Mouse (Mus musculus) left cerebral cortex, postnatal 36 days (tissue): ENCODE data around the gene Mki67. TPM values are rescaled to one million over a fixed set of nuclear protein-coding genes. Genes with fewer than 3 reads are reported as not detected.
"Not testable (repeated sequence)": the region's sequence is repeated elsewhere in the genome, so short reads cannot be mapped to it uniquely, and the experiment has no call there.

Source experiments
- DNase-seq, 2 experiments: peaks; one replicate each; pipeline ENCODE4 v3.0.0; 2021 to 2022; ENCODE audit warnings: low spot score in 2 of 2, mixed read lengths in 1 of 2
- intact Hi-C: fragments of 180-260 bp; cut with DNase I; formaldehyde crosslinking; loops from one replicate; pipeline ENCODE4 v1.15.1; 2025
- total RNA-seq, 2 experiments: library from RNA; stranded (reverse); gene quantifications; 2 replicates each; pipeline ENCODE4 v1.2.3; 2021

The Mki67 gene
- total RNA-seq, 2 experiments from 2014 or later = 0.45 to 0.99 TPM

DNA sequence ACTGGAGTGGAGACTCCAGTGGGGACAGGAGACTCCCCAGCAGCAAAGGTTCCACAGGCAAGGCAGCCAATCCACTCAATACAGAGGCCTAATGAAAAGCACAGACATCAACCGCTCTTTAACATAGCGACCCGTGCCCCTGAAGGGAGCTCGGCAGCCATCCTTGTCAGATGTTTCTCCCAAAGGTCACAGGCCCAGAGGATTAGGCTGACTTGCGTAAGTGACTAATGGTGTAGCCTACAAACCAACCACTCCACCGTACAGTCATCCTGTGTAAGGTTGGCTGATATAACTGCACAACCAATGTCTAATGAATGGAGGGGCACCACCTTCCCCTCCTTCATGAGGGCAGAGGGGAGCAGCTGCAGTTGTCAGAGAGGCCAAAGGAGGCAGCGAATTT is 26.8 kb downstream of the Mki67 start:
- DNase-seq = no peak
- intact Hi-C loops = no loop called here

DNA sequence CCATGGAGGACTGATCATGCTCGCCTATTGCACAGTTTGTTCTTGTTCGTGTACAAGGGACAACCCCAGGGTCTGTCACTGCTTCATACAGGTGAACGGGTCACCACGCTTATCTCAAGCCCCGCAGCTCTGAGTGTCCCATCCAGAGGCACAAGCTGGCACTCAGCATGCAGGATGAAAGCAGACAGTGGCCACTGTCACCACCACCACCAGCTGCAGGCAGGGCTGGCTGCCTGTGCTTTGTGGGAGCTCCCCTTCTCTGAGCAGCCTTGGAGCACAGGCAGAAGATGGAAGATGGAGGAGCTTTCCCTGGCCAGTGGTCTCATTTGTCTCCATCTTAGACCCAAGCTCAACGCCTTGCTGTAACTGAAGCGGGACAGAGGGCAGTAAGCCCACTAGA is 31.2 kb downstream of the Mki67 start:
- intact Hi-C loops = no loop called here
- no peak for DNase-seq

DNA sequence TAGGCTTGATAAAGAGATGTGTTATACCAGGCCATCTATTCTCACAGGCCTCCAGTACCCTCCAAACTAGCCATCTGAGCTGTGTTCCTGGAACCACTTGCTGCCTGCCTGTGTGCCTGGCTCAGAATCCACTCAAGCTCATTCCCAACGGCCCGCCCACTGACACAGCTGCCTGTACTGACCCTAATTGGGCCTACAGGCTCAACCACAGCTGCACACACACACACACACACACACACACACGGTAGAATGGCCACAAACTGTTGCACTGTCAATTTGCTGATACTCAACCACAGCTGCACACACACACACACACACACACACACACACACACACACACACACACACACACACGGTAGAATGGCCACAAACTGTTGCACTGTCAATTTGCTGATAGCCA is 32.1 kb downstream of the Mki67 start:
- intact Hi-C loops, DNase-seq: not testable (repeated sequence)

DNA sequence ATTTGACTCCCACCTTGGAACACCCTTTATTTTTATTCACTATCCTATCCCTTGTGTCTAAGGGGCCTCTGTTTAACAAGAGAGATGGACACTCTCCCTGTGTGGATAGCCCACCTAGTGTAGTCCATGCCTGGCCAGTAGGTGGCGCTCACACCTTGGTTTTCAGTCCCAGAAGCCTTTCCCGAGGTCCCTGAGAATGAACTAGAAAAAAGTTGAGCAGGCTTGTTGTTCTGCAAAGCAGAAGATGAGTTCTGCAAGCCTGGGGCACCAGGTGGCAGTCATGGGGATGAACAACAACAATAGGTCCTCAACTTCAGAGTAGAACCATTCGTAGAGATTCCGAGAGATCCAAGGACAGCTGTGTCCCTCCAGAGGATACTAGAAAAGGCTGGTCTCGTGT is 35.8 kb downstream of the Mki67 start:
- DNase-seq = peak in 1 of 2 experiments; percentile 19
- intact Hi-C loops = no loop called here

DNA sequence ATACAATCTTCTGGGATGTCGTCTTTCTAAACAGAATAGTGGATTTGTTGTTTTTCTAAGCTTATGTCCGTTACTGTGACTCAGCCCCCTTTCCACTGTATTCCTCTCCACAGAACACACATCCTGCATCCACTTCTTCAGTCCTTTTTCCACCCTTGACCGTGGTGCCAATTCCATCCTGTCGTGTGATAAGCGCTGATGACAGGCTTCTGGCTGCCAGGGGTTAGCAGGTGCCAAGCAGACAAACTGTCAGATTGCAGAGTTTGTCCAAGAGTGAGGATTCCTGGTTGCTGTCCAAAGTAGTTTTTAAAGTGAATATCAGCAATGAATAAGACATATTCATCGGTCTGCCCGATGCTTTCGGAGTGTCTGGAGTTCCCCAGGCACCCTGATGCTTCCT is 39.4 kb downstream of the Mki67 start:
- intact Hi-C loops = loop anchor here (5.0 kb wide), 1 partner anchor 61 kb away; no protein-coding TSS in a partner anchor
- DNase-seq = no peak

DNA sequence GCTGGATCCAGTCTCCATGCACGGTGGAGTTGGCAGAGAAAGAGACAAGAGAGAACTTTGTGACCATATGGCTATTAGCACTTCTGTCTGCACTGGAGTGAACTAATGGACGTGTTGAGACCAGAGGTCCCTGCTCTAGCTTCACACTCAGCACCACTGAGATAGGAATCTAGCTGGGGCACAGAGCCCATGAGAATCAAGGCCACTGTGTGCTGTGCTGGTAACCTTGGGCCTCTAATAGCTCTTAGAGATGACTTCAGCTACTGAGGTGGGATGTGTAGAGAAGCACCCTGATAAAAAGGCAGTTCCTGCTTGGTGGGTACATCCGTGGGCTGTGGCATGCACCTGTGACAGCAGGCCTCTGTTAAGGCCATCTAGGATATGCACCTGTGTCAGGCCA is 42.6 kb downstream of the Mki67 start:
- DNase-seq = no peak
- intact Hi-C loops = loop anchor here (5.0 kb wide), 1 partner anchor 186 kb away; no protein-coding TSS in a partner anchor

DNA sequence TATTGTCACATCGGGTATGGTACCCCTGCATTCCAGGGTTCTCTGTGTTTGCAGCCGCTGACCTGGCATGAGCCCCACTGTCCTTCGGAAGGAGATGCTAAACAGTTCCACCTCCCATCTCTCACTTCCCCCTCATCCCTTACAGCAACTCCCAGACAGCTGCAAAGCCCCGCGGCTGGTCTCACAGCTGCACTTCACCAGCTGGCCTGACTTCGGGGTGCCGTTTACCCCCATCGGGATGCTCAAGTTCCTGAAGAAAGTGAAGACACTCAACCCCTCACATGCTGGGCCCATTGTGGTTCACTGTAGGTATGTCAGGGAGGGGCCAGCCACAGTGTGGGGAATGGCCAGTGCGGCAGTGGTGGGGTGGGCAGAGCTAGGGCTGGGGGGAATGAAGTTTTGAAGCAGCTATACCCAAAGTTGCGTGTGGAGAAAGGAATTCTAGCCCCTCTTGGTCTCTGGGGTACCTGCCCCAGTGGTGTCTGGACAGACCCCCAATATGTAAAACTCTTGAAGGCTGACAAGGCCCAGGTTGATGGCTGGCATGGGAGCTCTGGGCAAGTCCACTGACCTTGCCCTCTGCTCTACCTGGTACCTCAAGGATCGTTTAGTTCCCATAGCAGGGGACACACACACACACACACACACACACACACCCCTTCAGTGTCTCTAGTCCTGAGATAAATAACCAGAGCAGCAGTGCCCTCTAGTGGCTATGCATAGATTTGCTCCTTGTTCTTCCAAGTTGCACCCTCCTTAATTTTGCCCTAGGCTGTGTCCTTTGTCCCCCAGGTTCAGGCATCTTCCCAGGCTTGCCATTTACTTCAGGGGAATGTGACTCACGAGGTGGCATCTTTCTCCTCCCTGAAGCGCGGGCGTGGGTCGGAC is 47.1 kb downstream of the Mki67 start:
- intact Hi-C loops = loop anchor here (1.0 kb wide), 1 partner anchor 132 kb away; the partner anchor contains the start of gene Ptpre
- DNase-seq = peak in 1 of 2 experiments; percentile 57

DNA sequence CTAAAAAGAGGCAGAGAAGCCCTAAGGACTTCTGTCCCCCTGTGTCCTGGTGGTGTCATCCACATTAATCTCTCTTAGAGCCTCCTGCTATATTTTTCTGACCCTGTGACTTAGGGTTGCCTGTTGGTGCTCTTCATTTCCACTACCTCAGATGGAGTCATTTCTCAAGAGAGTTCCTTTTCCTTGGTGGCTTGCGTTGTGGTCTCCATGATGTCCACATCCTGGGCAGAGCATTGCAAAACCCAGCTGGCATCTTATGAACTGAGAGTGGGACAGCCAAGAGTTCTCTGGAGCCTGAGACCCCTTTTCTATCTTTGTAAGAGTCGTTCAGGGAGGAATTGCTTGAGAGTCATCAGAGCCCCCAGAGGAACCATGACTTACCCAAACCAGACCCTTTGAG is 49.8 kb downstream of the Mki67 start:
- intact Hi-C loops = no loop called here
- DNase-seq = no peak

DNA sequence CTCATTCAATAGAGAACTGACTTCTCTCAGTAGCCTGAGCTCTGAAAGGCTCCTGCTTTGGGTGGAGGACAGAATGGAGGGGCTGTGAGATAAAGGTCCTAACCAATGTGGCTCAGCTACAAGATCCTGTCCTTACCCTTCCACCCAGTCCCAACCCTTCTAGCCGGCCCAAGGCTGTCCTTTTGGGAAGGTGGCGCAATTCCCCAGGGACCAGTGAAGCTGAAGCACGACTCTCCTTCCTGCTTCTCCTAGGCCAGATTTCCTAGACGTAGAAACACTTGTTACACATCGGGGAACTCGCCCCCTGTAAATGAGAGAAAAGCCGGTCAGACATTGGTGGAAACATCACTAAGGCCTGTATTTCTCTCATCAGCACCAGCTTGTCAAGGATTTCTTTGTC is 52.0 kb downstream of the Mki67 start:
- intact Hi-C loops = no loop called here
- DNase-seq = no peak

DNA sequence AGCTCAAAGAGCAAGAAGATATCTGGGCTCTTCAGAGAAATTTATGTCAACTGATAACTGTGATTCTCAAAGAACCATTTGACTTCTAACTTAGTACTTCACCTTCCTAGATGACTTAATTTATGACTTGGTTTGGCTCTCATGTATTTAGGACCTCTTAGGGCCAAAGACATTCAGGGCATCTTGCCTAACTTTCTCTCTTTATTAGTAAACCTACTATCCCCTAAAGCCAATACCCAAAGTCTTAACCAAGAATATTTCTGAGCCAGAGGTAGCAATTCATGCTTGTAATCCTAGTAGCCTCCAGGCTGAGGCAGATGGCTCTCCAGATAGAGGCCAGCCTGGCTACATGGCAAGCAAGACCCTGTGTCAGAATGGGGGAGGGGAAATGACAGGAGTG is 55.8 kb downstream of the Mki67 start:
- no peak for DNase-seq
- intact Hi-C loops = no loop called here

DNA sequence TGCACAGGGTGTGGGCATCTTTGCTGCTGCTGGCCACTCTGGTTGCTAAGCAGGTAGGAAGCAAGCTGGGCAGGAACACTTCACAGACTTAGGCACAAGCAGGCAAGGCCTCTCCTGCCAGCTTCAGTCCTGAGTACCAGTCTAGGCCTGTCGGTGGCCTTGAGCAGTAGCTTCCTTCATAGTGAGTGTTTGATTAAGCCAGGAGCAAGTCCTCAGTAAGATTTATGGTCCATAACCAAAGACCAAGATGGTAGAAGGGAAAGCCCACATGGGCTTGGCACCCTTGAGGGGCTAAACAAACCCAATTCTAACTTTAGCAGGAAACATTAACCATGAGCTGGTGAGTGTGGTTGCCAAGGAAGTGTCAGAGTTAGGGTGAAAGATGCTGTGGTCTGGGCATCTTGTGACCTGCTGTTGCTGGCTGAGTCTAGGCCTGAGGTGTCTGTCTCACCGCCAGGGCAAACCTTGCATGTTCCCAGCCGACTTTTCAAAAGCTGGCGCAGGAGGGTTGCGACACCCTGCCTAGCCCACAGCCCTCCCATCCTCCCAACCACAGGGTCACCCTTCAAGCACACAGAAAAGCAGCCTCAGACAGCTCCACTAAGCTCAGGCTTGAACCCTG is 56.7 kb downstream of the Mki67 start:
- intact Hi-C loops = no loop called here

DNA sequence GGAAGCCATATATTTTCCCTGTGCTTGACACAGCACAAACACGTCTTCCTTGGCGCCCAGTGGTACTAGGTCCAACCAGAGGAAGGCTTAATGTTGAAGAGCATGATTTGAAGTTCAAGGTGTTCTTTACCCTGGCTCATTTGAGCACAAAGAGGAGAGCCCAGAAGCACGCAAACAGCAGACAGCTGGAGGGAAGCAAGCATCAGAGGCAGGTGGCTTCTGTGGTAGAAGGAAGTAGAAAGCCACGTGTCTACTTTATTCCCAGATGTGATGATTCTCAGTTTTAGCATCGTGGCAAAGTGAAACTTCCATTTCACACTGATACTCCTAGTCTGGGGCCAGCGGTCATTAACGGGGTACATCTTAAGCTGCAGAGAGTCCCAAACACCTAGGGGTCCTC is 58.0 kb downstream of the Mki67 start:
- intact Hi-C loops = no loop called here
- DNase-seq = no peak

More for the DNA sequence above, 56.7 kb downstream of the Mki67 start:
- DNase-seq = no peak

DNA sequence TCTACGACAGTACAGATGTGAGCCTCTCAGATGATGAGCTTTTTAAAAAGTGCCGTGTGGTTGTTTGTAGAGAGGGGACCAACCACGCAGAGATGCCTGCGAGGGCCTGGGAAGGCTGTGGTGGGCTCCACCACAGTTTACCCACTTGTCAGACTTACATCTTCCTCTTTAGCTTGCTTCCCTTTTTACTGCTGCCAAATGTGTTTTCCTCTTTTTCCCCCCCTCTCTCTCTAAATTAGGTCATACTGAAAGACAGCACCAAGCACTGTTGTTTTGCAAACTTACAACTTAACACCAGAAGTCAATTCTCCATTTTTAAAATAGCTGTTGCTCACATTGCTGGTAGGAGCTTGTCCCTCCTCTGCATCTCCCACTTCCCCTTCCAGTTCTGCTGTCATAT is 61.0 kb downstream of the Mki67 start:
- DNase-seq = no peak
- intact Hi-C loops = no loop called here

DNA sequence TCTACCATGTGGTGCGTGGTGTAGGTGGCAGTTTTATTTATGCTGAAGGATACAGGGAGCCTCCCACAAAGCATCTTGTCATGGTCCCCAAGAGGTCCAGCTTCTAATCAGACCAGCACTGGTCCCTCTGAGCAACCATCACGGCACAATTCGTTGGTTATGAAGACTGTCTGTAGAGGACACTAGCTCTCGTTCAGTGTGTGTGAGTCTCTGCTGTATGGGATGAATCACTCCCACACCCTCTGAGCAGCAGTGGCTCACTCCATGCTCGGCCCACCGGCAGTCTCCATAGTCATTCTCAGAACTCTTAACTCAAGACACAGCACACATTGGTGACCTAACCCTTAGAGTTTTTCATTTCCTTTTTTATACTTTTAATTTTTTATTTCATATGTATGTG is 61.9 kb downstream of the Mki67 start:
- intact Hi-C loops = no loop called here
- DNase-seq = no peak

DNA sequence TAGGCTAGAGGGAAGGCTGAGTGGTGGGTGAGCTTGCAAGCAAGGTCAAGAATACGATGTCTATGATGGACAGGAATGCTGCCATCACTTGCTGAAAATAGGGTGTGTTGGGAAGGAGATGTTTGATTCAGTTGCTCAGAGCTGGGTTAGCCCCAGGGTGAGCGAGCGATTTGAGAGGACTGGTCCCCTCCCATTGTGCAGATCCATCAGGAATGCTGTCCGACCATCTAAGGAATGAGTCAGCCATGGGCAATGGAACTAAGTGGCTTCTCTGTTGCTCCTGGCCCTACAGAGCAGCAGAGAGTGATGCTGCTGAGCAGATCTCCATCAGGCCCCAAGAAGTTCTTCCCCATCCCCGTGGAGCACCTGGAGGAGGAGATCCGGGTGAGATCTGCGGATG is 62.6 kb downstream of the Mki67 start:
- intact Hi-C loops = no loop called here
- no peak for DNase-seq

DNA sequence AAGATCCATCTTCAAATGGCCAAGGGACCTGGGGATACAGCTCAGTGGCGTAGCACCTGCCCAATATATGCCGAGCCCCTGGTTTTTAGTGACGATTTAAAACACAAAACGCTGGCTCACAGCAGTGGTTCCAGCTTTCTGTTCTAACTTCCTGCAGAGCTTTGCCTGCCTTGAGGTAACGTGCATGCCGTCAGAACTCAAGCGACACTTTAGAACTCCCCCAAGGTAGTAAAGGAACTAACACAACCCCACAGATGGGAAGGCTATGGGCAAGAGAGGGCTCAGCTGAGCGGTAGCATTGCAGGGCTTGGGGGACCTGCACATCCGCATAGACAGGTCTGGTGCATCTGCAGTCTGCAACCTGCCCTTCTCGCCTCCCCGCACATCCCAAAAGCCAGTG is 63.4 kb downstream of the Mki67 start:
- intact Hi-C loops = no loop called here
- DNase-seq = no peak

DNA sequence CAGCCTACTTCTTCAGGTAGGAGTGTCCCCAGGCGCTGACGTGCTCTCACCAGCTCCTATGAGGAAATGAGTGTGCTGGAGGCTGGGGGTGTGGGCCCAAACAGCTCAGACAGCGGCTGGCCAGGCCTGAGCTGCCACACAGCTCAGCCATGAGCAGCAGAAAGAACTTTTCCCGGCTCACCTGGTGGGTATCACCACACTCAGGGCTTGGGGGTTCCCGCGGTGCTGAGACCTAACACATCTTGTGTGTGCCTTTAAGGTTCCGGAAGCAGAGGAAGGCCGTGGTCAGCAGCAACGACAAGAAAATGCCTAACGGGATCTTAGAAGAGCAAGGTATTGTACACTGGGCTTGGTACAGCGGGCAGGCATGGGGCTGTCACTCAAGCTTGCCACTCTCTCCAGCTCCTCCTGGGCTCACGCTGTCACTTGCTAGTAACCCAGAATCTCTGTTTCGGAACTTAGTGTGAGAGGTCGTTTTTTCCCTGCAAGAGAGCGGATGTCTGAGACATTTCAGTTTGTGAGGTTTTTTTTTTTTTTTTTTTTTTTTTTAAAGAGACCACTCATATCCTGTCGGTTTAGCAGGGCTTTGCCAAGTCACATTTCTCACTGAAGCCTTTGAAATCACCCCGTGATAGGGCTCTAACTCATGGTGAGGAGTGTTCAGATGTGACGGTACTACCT is 64.2 kb downstream of the Mki67 start:
- intact Hi-C loops = no loop called here
- DNase-seq = no peak

DNA sequence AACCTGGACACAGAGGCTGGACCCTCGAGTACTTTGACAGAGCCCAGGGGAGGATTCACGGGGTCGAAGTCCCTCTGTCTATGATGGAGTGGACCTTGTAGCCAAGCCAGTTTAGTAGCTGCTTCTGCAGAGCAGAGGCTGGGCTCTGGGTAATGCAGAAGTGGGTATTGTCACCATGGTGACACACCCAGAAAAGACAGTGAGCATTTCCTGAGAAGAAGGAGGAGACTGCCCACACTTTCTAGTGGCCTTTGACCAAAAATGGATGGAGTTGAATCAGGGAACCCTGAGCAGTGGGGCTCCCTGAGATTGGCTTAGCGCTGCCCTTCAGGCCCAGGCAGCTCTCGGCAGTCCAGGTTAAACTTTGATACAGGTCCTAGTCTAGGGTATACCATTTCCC is 66.1 kb downstream of the Mki67 start:
- intact Hi-C loops = no loop called here
- no peak for DNase-seq

DNA sequence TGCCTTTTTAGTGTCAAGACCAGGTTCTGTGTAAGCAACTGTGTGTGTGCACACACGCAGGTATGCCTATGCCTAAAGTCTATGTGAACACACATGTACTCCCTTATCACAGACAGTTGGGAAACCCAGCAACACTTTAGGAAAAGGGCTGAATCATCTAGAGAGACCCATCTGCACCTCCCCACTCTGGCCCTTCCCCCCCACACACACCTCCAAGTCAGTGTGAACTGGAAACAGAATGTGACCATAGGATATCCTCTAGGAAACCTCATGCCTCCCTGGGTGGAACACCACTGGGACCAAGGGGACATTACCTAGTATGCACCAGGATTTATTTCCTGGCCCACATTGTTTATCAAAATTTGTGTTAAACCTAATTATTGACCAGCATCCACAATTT is 66.9 kb downstream of the Mki67 start:
- DNase-seq = no peak
- intact Hi-C loops = no loop called here

DNA sequence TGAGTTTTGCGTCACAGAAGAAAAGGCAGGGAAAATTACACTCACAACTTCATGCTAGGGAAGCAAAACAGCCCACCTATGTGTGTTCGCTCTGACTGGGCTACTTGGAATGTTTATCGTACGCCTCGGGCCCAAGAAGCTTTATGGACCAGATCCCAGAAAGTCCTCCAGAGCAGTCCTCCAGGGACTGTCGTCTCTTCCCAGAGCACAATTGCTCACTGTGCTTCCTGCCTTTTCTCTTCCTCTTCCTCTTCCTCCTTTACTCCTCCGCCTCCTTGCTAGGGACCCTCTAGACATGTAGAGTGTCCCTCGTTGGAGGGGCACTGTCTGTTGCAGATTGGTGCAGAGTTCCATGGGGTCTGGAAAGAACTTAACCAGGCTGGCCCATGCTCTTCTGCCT is 67.3 kb downstream of the Mki67 start:
- intact Hi-C loops = no loop called here
- DNase-seq = no peak

DNA sequence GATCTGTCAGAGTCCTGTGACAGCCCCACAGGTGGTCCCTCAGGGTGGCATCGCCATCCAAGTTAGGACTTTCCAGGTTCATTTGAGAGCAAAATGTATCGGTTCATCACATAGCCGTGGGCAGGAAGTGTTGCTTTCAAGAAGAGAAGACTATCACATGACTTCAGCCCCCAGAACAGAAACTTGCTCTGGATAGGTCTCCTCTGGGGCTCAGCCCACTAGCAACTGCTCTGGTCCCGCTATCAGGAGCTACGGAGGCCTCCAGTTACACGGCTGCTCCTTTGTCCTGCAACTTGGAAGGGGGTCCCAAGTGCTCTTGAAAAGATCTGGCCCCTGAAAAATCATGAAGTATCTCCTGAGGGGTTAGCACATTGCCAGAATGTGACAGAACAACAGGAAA is 69.2 kb downstream of the Mki67 start:
- intact Hi-C loops = no loop called here
- no peak for DNase-seq
